Mouse (Mus musculus) liver, embryonic 11.5 days (tissue): ENCODE measurements around the gene Tmem19. TPM values are rescaled to one million over a fixed set of nuclear protein-coding genes. Genes with fewer than 3 reads are reported as not detected.

Source experiments
- polyA plus RNA-seq: library from polyadenylated mRNA; unstranded; fragments of >200 nt; fragmentation: Nextera tagmentation; extraction: Ambion mirVana; gene quantifications from 2 replicates; pipeline ENCODE4 v1.2.1, GENCODE M21; 2014

The Tmem19 gene
- polyA plus RNA-seq, 1 experiment from 2014 or later = 21.2 TPM

Other genes starting within 250 kb of the Tmem19 start
- gene Tph2, start 177.5 kb downstream of the Tmem19 start, polyA plus RNA-seq = not detected in 2 replicates
- gene Tbc1d15, start 111.0 kb downstream of the Tmem19 start, polyA plus RNA-seq = 61.6 and 72.9 TPM in 2 replicates
- gene Rab21, start 46.9 kb downstream of the Tmem19 start, polyA plus RNA-seq = 5.1 and 5.3 TPM in 2 replicates
- gene Thap2, start 21.9 kb upstream of the Tmem19 start, polyA plus RNA-seq = 15.7 and 16.4 TPM in 2 replicates
- gene Zfc3h1, start 22.5 kb upstream of the Tmem19 start, polyA plus RNA-seq = 21.9 and 24.7 TPM in 2 replicates
- gene A930009A15Rik, start 207.5 kb upstream of the Tmem19 start, polyA plus RNA-seq = not detected in 2 replicates
- 4.8 and 5.4 TPM in 2 replicates for gene Lgr5, start 225.3 kb upstream of the Tmem19 start, polyA plus RNA-seq